Mouse (Mus musculus) kidney, adult 2 months (tissue): ENCODE data around the gene Gmip.

Experiments used
- CTCF ChIP-seq: fragments of 200-500 bp; conservative IDR thresholded peaks from 2 replicates; pipeline ENCODE4 v1.5.1; 2011; ENCODE audit warnings: low read depth, mild to moderate bottlenecking, control low read depth, low read length, moderate library complexity, mixed read lengths; ENCODE audit not compliant: insufficient read depth, insufficient read length
- POLR2A ChIP-seq: fragments of 200-500 bp; IDR thresholded peaks from one replicate; pipeline ENCODE4 v1.6.1; 2011; ENCODE audit warnings: low read depth, low read length, control low read depth

GRCm38 (mm10) chr8:69771221-69771620 lies 37.3 kb upstream of the Gmip start:
- no peak for TF ChIP-seq POLR2A
- TF ChIP-seq CTCF, result no peak
